ENCODE assay signal across 8 mouse cellular contexts in the genomic region with DNA sequence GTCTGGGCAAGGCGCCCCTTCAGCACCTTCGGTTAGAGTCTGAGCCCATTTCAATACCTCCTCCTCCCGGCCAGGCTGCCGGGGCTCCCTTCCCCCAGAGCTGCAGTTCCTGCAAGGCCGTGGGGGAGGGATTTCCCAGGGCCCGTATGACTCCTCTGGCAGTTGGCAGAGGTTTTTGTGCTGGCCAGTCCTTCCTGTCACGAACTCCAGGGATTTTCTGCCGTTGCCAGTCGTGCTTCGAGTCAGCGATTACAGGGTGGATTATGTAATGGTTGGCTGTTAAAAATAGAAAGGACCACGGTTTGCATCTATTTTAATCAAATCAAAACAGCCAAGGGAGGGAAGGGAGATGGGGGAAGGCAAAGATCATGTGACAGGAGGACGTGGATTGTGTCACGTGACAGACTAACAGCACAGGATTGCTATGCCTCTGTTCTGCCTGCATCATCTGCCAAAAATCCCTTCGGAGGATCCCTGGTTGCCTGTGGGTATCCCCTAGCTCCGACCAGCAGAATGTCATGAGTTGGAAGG. TPM values are rescaled to one million over a fixed set of nuclear protein-coding genes. Genes with fewer than 3 reads are reported as not detected.
A peak's percentile ranks its signal among the peaks of the same experiment; 100 is the strongest.
DNase-seq lines count a peak whose midpoint lies in the region; ATAC-seq and TF ChIP-seq lines count a peak whose summit lies in the region.

No protein-coding gene starts in this region.

- no peak for TF ChIP-seq CTCF in lung, adult 2 months (IDR thresholded peaks at IDR 0.05; ENCODE audit: insufficient read depth, low read length)
- no peak for TF ChIP-seq CTCF in thymus, adult 2 months (IDR thresholded peaks at IDR 0.05; ENCODE audit: borderline replicate concordance, control insufficient read depth, extremely low read depth, insufficient read depth, low read length, poor library complexity)

- H3K4me1 ChIP-seq in lung, adult 2 months (ENCODE audit: control insufficient read depth, insufficient read depth, low read length) = peaks cover 9% of the 10 kb centered on the region
- peaks cover 15% of the 10 kb centered on the region for H3K4me1 ChIP-seq in neural tube, embryonic 14.5 days (ENCODE audit: control insufficient read depth, insufficient read depth, low read length)
- H3K4me1 ChIP-seq in thymus, adult 2 months (replicated peaks; ENCODE audit: control insufficient read depth, insufficient read depth, low read length) = peaks cover 26% of the 10 kb centered on the region

- no peaks in the 10 kb centered on the region for H3K36me3 ChIP-seq in neural tube, embryonic 14.5 days (ENCODE audit: control insufficient read depth, insufficient read depth, low read length)
- no peaks in the 10 kb centered on the region for H3K36me3 ChIP-seq in thymus, adult 2 months (ENCODE audit: control insufficient read depth, insufficient read depth, low read length)

- peak overlapping the region; percentile 62 for H3K4me2 ChIP-seq in neural tube, embryonic 14.5 days (ENCODE audit: low read depth, low read length)

- peak; percentile 68; the same call in 1 of the 2 replicates for TF ChIP-seq POLR2A in lung, adult 2 months (IDR thresholded peaks at IDR 0.05; ENCODE audit: borderline replicate concordance, extremely low read depth, low read depth, low read length)
- no peak for TF ChIP-seq POLR2A in thymus, adult 2 months (IDR thresholded peaks at IDR 0.05; ENCODE audit: control insufficient read depth, extremely low read depth, insufficient read depth, low read length, poor library complexity)

- DNase-seq in MN1 (ENCODE audit: low spot score) = peak; percentile 91
- DNase-seq in cerebellum, adult 9-11 months = peak; percentile 95
- peak; percentile 84 to 93 for DNase-seq in layer of hippocampus, adult 8-10 months (ENCODE audit: low spot score in 2 of 2)
- peak; percentile 78 for DNase-seq in lung, adult 2 months
- DNase-seq in thymus, adult 2 months = peak; percentile 51

- WGBS in lung, adult 2 months = under 1% methylated on average over 16 of the region's 16 CpGs
- whole genome bisulfite sequencing in neural tube, embryonic 14.5 days = 10% methylated on average over 16 of the region's 16 CpGs
- WGBS in thymus, adult 2 months = 11% methylated on average over 16 of the region's 16 CpGs

- H3K27me3 ChIP-seq in neural tube, embryonic 14.5 days (ENCODE audit: control insufficient read depth, insufficient read depth, low read length) = no peaks in the 10 kb centered on the region
- H3K27me3 ChIP-seq in thymus, adult 2 months (ENCODE audit: control insufficient read depth, insufficient read depth, low read length) = no peaks in the 10 kb centered on the region

- no peaks in the 10 kb centered on the region for H3K9me3 ChIP-seq in neural tube, embryonic 14.5 days (ENCODE audit: control insufficient read depth, low read length)

- peak overlapping the region; percentile 58 for H3K4me3 ChIP-seq in lung, adult 2 months (replicated peaks; ENCODE audit: extremely low read depth, low read depth, low read length)
- H3K4me3 ChIP-seq in neural tube, embryonic 14.5 days (ENCODE audit: low read depth, low read length) = peak overlapping the region; percentile 26
- peak overlapping the region; percentile 17 for H3K4me3 ChIP-seq in thymus, adult 2 months (ENCODE audit: control insufficient read depth, insufficient read depth, low read length)

- ATAC-seq in frontal cortex, adult (ENCODE audit: low TSS enrichment) = peak; percentile 81
- peak; percentile 76 to 86 for ATAC-seq in hematopoietic stem cell, adult 5-6 weeks (replicated peaks in 1 of 2; ENCODE audit: insufficient read depth in 1 of 2, low FRiP score in 2 of 2, low TSS enrichment in 1 of 2, low read depth in 1 of 2, poor library complexity in 2 of 2, severe bottlenecking in 2 of 2)
- ATAC-seq in neural tube, embryonic 14.5 days (ENCODE audit: low read depth) = peak; percentile 90

- H3K27ac ChIP-seq in neural tube, embryonic 14.5 days (ENCODE audit: low read depth, low read length) = peak overlapping the region; percentile 92
- H3K27ac ChIP-seq in thymus, adult 2 months (ENCODE audit: control insufficient read depth, insufficient read depth, low read length) = peak overlapping the region; percentile 28; the same call in 1 of the 2 replicates

- peak overlapping the region; percentile 54 for H3K9ac ChIP-seq in neural tube, embryonic 14.5 days (replicated peaks; ENCODE audit: low read depth, low read length)

RNA-seq across cellular contexts. Expression of gene Asprv1, which starts 42.8 kb away (rescaled TPM):
- 0.69 and 6.6 TPM in 2 replicates for total RNA-seq in hematopoietic stem cell, adult 5-6 weeks (2017)
- 1 to 10 TPM in 3 of 4 experiments, under 1 TPM in 1; 0.80 to 2.1 (median 1.8) TPM for total RNA-seq in layer of hippocampus, adult 8-10 months (2022)
- 0.43 and 263 TPM in 2 replicates for polyA plus RNA-seq in lung, adult 2 months (2012; rRNA removed)
- 0.82 and 1.1 TPM in 2 replicates for polyA plus RNA-seq in neural tube, embryonic 14.5 days (2014; fragmentation: Nextera tagmentation; extraction: Ambion mirVana)
- 7.6 and 10.1 TPM in 2 replicates for polyA plus RNA-seq in thymus, adult 2 months (2012; rRNA removed)

RNA-seq across cellular contexts. Expression of gene Pcbp1, which starts 59.0 kb away (rescaled TPM):
- 84.5 and 121 TPM in 2 replicates for total RNA-seq in hematopoietic stem cell, adult 5-6 weeks (2017)
- total RNA-seq in layer of hippocampus, adult 8-10 months (2022) = 100 to 1,000 TPM; 172 to 184 (median 178) TPM
- polyA plus RNA-seq in lung, adult 2 months (2012; rRNA removed) = 161 TPM in 2 replicates
- polyA plus RNA-seq in neural tube, embryonic 14.5 days (2014; fragmentation: Nextera tagmentation; extraction: Ambion mirVana) = 238 and 312 TPM in 2 replicates
- 291 and 363 TPM in 2 replicates for polyA plus RNA-seq in thymus, adult 2 months (2012; rRNA removed)

Comparison
In these comparisons a context has a peak if more than half of its experiments do, and no peak if none do; other contexts are left out.
1. Peak in every context shown above with its lines: DNase-seq, ATAC-seq, H3K4me3 ChIP-seq and H3K27ac ChIP-seq.